ENCODE assay signal across 17 mouse cellular contexts in the genomic region with DNA sequence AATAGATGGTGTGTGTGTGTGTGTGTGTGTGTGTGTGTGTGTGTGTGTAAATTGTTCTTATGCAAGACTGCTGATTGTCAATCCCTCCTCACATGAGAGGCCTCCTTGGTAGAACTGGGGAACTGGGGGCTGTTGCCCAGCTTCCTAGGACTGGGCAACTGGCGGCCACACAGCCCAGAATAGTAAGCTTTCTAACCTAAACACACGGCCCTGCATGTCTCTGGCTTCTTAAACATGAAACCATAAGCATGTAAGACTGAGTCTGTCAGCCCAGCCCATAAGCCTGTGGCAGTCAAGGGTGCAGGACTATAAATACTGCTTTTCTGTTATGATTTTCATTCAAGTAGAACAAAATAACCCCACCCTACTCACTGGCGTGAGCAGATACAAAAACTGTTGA.
"Had no signal": no experiment of that assay in that cellular context is flagged by ENCODE, and none has a peak within 500 bp of the region (broad histone marks: within the 10 kb centered on the region; RNA-seq: fewer than 3 reads in every experiment).

No protein-coding gene starts in this region.

- H3K36me3 ChIP-seq: limb, embryonic 10.5 days; limb, embryonic 13.5 days; liver, embryonic 13.5 days; lung, embryonic 15.5 days; midbrain, embryonic 12.5 days; midbrain, embryonic 15.5 days; neural tube, embryonic 12.5 days; stomach, embryonic 15.5 days had no signal

- H3K4me3 ChIP-seq: layer of hippocampus, adult 2 months; limb, embryonic 10.5 days; limb, embryonic 13.5 days; liver, embryonic 13.5 days; lung, embryonic 15.5 days; midbrain, embryonic 12.5 days; midbrain, embryonic 15.5 days; neural tube, embryonic 12.5 days; stomach, embryonic 15.5 days had no signal

- H3K4me1 ChIP-seq: limb, embryonic 10.5 days; liver, embryonic 13.5 days; lung, embryonic 15.5 days; midbrain, embryonic 15.5 days; stomach, embryonic 15.5 days had no signal

- H3K27ac ChIP-seq: kidney, postnatal 0 days; layer of hippocampus, adult 2 months; limb, embryonic 10.5 days; limb, embryonic 13.5 days; liver, embryonic 13.5 days; lung, embryonic 15.5 days; midbrain, embryonic 12.5 days; midbrain, embryonic 15.5 days; neural tube, embryonic 12.5 days; stomach, embryonic 15.5 days had no signal

- ATAC-seq: intestine, postnatal 0 days; midbrain, embryonic 15.5 days had no signal

- H3K9ac ChIP-seq: limb, embryonic 13.5 days; liver, embryonic 13.5 days; lung, embryonic 15.5 days; midbrain, embryonic 12.5 days; midbrain, embryonic 15.5 days; neural tube, embryonic 12.5 days; stomach, embryonic 15.5 days had no signal

- H3K9me3 ChIP-seq: limb, embryonic 10.5 days; limb, embryonic 13.5 days; liver, embryonic 13.5 days; lung, embryonic 15.5 days; midbrain, embryonic 12.5 days; midbrain, embryonic 15.5 days; neural tube, embryonic 12.5 days; stomach, embryonic 15.5 days had no signal

- DNase-seq: kidney, adult 2 months; kidney, postnatal 25 days; layer of hippocampus, adult 9-11 months; liver, embryonic 13.5 days; lung, postnatal 10 days; lung, postnatal 4 days; thymus, postnatal 25 days had no signal

- H3K27me3 ChIP-seq: limb, embryonic 13.5 days; liver, embryonic 13.5 days; lung, embryonic 15.5 days; midbrain, embryonic 12.5 days; midbrain, embryonic 15.5 days; neural tube, embryonic 12.5 days; stomach, embryonic 15.5 days had no signal

- H3K4me2 ChIP-seq: limb, embryonic 13.5 days; liver, embryonic 13.5 days; lung, embryonic 15.5 days; midbrain, embryonic 12.5 days; midbrain, embryonic 15.5 days; neural tube, embryonic 12.5 days; stomach, embryonic 15.5 days had no signal
